Mouse (Mus musculus): ENCODE results near the gene Syf2.
"Not testable (repeated sequence)": the region's sequence is repeated elsewhere in the genome, so short reads cannot be mapped to it uniquely, and the experiment has no call there.

The Syf2 gene

DNA sequence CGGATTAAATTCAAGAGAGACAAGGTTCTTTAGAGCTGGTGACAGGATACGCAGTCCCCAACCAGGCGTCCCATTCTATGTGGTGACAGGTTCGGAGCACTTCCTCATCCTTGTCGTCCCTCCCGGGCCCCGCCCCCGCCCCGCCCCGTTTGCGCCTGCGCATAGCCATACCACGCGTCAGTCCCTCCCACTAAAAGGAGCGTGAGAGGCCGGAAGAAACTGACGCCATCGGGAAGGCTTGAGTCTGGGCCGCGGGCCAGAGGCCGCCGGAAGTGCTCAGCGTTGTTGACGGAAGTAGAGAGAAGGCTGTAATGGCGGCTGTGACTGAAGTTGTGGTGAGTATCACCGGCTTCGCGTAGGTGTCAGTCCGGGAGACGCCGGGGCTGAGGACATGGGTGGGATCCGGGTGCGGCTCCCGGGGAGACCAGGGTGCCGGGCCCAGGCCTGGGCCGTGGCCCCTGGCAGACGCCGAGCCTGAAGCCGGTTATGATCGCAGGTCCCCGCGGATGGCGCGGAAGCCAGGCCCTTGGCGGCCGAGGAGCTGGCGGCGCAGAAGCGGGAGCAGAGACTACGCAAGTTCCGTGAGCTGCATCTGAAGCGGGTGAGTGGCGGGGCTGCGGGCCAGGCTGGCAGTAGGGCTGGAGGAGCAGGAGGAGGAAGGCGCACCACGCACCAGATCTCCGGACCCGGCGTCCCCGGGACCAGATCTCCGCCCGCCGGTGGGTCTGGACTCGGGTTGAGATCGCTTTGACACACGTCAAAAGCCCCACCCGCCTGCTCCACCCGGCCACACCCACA, at the start of gene Syf2:
Syf2 (plus strand) TSS at position 215 of the 798 bp plus-strand sequence.
- peak; percentile 86 for DNase-seq (ENCODE audit: low spot score)

DNA sequence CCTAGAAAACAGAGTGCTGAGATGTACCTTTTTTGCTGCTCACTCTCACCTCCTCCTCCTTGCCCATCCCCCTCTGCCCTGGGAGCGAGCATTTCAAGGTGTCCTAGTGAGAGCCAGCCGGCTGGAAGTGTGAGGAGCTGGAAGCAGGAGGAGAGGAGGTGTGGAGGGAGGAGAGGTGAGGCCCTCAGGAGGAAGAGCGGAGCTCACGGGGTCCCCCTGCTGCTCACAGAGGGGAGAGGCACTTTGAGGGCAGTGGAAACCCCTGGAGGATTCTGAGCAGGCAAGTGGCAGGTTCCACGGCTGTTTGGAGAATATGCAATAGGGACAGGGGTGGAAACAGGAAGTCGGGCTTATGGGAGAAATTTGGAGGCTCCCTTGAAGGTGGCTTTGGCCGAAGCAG, 47.4 kb upstream of the Syf2 start:
- DNase-seq (ENCODE audit: low spot score), result no peak

DNA sequence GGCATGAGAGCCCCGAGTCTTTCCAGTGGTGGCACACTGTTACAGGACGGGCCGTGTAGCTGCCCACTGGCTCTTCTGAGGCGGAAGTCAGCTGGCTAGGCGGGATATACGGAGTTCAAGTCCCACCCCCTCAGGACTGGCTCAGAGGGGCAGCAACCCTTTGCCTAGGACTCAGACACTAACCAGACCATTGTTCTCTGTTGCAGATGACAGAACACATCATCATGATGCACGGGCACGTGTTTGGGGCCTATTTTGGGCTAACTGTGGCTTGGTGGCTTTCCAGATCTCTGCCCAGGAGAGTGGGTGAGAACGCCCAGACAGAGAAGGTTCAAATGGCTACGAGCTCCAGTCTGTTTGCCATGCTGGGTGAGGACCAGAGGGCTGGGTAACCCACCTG, 46.9 kb upstream of the Syf2 start:
- DNase-seq (ENCODE audit: low spot score), result no peak

DNA sequence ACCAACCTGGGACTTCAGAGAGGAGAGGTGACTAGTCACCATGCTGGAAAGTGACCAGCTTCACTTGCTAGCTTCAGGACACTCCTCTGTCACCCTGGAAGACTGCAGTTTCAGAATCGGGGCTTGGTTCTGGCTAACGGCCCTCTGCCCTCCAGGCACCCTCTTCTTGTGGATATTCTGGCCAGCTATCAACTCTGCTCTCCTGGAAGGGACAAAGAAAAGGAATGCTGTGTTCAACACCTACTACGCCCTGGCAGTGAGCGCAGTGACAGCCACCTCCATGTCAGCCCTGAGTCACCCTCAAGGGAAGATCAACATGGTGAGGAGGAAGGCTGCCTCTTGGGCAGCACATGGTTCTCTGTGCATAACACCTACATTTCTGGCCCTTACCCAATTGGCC, 46.3 kb upstream of the Syf2 start:
- no peak for DNase-seq (ENCODE audit: low spot score)

DNA sequence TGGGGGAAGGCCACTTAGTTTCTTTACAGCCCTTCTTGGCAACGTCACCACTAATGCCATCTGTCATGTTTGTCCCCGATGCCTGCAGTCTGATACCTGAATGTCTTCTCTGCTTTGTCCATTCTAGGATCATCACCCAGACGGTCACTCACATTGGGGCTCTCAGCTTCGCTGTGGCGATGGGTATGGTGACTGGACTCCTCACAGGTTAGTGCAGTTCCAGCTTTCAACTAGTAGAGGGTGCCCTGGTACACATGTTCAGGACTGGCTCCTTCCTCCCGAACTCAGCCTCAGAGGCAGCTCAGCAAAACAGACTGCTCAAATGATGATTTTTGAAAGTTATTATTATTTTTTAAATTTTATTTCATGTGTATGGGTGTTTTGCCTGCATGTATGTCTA, 38.6 kb upstream of the Syf2 start:
- no peak for DNase-seq (ENCODE audit: low spot score)

DNA sequence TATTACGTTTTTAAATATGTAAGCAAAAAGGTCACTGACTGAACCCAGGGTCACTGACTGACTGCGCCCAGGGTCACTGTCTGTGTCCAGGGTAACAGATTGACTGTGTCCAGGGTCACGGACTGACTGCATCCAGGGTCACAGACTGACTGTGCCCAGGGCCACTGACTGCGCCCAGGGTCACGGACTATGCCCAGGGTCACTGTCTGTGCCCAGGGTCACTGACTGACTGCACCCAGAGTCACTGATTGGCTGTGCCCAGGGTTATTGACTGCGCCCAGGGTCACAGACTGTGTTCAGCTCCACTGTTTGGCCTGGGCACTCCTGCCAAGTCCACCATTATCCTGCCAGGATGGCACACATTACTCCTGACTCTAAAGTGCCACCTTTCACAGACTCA, 33.4 kb upstream of the Syf2 start:
- no peak for DNase-seq (ENCODE audit: low spot score)

DNA sequence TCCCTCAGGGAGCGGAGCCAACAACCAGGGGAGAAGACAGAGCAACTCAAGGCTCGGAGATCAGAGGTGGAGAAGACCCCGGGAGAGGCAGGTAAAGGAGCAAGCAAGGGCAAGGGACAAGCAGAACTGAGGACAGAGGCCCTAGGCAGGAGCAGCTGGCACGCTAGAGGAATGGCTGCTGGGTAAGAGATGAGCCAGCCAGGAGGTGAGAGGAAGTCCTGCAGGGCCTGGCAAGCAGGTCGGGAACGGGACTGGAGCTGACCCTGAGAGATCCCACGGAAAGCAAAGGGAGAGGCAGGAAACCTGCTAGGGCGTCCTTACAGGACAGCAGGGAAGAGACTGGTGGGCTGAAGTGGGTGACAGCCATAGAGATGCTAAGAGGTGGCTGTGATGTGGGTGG, 29.6 kb upstream of the Syf2 start:
- DNase-seq (ENCODE audit: low spot score), result no peak

DNA sequence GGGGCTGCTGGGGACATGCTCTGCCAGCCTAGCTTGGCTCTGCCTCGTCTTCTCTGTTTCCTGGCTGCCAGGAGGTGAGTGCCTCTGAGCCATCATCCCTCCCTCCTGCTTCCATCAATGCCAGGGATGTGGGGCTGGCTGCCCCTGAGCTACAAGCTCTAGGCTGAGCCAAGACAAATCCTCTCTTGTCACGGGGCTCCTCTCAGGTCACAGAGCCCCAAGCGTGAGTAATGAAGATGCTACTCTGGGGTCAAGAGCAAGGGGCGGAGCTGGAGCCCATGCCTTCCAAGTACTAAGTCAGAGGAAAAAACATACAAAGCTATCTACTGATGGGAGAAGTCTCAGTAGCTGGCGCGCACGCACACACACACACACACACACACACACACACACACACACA, 27.7 kb upstream of the Syf2 start:
- DNase-seq (ENCODE audit: low spot score), result no peak

DNA sequence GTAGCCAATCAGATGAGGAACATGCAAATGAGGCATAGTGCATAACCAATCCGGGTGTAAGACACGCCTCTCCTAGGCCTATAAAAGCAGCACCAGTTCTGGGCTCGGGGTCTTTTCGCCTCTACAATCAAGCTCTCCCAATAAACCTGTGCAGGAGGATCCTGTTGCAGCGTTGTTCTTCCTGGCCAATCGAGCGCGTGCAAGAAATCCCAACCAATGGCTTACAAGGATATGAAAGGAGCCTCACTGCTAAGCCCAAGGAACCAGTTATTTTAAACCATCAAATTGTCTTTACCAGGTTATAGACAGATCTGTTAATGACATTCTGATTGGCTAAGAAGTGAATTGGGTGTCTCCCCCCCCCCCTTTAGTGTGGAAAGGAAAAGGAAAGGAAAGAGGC, 19.3 kb upstream of the Syf2 start:
- not testable (repeated sequence) for DNase-seq (ENCODE audit: low spot score)

DNA sequence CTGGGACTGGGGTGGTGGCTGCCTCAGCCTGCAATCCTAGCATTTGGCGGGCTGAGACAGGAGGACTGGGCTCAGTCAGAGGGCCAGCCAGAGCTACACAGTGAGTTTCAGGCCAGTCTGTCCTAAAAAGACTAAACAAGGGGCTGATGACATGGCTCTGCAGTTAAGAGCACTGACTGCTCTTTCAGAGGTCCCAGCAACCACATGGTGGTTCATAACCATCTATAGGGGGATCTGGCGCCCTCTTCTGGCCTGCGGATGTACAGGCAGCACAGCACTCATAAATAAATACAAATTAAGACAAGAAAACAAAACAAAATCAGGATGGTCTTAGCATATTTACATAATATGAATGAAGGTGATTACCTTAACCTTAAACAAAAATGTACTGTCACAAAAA, 17.3 kb upstream of the Syf2 start:
- no peak for DNase-seq (ENCODE audit: low spot score)

DNA sequence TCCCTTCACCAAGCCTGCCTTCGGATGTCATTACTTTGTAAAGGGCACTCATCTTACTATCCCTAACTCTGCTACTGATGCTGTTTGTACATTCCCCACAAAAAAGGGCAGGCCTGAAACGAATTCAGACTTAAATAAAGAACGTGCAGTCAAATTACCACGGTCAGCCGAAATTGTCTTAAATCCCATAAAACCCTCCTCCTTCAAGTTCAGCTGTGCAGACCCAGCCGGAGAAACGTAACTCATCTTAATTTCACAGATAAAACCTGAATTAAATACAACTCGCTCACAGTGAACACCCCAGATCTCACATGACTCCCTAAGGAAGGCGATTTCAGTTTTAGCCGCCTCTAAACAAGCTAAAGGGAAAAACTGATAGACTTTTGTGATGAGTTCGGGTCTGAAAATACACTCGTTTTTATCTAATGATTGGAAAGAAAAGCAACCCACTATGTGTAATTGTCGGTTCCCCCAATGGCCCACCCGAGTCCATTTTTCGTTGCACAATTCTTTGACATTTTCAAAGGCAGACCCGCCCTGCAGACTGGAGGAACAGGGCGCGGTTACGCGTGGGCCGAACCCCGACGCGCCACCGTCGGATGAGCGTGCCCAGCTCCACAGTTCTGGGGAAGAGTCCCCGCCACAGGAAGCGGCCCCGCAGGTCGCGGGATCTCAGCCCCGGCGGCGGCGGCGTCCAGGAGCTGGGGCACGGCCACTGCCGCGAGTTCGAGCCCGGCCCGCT, 16.4 kb upstream of the Syf2 start:
- no peak for DNase-seq (ENCODE audit: low spot score)

DNA sequence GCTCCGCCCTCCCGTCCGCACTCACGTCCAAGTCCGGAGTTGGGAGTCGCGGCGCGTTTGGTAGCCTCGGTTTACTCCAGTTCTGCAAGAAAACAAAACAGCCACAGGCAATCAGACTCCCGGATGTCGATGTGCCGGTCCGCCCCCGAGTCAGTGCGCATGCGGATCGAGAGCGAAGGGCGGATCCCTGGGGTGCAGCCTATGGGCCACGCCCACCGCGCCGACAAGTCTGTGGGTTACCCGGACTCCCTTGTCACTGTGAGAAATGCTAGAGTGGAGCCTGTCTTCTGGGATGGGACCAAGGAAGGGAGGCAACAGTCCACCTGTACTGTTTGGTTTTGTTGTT, 15.9 kb upstream of the Syf2 start, which contains the start of gene Tmem50a:
Tmem50a (minus strand) TSS at position 161 of the 346 bp plus-strand sequence.
- peak; percentile 86 for DNase-seq (ENCODE audit: low spot score)

DNA sequence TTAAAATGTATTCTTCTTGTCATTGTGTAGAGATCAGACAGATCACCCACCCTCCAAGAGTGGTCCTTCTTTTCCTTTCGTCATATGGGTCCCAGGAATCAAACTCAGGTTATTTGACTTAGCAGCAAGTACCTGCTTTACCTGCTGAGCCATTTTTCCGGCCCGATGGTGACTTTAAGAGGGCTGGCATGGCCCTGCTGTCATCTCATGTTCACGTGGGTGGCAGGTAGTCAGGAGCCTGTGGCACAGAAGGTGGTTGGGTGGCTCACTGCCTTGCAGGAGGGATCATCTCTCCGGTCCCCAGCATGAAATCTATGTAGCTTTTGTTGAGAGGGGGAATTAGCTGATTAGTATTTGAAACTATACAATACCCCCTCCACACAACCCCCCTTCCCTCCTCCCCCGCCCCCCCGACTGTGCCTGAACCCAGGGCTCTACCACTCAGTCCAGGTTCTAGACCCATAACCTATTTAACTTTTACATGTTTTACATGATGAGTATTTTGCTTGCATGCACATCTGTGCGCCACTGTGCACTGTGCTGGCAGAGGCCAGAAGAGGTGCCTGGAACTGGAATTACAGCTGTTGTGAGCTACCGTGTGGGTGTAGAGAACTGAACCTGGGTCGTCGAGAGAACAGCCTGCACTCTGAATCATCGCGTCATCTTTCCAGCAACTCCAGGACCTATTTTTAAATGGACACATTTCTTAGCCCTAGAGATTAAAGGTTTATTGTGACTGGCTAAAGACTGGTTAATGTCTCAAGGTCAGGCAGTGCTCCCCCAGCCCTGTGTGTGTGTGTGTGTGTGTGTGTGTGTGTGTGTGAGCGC, 15.3 kb upstream of the Syf2 start:
- DNase-seq (ENCODE audit: low spot score), result no peak

DNA sequence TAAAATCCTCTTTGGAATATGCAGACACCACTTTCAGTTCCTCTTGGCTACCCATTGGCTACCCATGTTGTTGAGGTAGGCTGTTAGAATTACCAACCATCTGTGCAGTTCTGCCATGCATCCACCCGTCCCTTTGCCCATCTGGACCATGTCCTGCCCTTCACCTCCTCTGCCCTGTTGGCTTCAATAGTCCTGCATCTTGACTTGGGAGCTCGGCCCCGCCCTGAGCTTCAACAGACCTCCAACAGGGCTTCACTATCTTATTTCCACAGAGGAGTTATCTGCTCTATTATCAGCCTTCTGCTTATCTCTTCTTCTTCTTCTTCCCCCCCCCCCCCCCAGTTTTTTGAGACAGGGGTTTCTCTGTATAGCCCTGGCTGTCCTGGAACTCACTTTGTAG, 13.5 kb upstream of the Syf2 start:
- DNase-seq (ENCODE audit: low spot score), result no peak

DNA sequence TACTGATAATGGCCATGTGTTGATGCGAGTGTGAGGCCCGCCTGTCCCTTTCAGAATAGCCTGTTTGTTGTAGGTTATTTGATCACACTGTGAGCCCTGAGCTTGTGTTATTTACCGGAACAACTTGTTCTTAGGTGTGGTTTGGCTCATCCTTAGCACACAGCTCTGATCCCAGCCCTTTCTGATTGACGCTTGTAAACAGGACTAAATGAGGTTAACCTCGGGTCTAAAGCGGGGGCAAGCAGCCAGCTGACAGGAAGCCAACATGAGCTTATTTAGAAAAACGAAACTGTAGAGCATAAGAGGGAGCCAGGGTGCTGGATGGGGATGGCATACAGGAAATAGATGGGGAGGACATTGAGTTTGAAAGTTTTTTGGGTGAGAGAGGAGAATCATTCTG, 12.3 kb upstream of the Syf2 start:
- DNase-seq (ENCODE audit: low spot score), result no peak

DNA sequence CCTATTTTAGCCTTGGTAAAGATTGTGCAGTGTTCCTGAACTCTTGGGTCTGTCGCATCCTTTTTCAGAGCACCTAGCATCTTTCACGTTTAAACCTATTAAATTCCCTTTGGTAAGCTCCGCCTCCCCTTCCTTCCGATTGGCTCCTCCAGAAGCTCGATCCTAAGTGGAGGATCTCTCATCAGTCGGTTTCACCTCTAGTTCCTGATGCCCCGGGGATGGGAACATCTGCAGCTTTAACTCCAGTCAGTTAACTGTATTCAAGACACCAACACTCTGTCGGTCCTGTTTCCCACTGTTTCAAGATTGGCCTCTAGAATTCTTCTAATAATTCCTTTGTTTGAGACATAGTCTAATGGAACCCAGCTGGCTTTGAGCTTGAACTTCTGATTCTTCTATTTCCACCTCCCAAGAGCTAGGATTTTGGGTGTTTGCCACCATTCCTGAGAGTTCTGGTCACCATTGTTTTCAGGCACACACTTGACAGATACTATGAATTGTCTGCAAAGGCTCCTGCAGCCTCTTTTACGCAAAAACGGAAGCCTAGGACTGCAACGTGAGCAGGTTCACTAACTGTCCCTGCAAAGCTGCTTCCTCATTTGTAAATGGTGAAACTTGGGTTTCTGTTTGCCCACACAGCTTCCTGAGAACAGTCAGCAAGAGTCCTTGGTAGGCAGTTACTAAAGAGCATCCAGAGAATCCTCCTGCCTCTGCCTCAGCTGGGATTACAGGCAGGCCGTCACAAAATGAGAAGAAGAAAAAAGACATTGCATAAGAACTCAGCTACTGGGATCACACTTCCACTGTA, 10.8 kb upstream of the Syf2 start:
- no peak for DNase-seq (ENCODE audit: low spot score)

DNA sequence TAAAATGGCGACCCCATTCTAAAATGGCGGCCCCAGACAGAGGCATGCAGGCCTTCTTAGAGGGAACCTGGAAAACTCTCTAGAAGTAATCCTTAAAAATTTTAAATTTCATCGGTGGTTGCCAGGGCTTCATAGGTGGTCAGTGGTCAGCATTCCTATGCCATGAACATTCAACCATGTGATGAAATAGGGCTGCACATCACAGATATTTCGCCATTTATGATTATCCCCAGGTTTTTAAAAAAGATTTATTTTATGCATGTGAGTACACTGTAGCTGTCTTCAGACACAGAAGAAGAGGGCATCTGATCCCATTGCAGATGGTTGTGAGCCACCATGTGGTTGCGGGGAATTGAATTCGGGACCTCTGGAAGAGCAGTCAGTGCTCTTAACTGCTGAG, 10.1 kb upstream of the Syf2 start:
- DNase-seq (ENCODE audit: low spot score), result no peak

DNA sequence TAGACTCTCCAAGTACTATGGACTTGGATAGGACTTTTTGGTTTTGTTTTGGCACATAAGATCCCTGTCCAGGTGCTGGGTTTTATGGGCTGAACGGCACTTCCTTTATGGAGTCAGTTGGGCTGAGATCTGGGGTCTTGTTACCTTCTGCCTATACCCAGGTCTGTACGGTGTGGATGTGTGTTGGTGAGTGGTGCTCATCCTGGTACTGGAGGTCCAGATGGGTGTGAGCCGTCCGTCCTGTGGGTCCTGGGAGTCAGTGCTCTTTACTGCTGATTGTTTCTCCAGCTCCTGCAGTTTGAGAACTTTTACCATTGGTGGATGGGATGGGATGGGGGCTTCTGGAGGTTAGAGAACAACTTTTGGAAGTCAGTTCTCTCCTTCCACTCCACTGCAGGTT, 9.0 kb upstream of the Syf2 start:
- no peak for DNase-seq (ENCODE audit: low spot score)

DNA sequence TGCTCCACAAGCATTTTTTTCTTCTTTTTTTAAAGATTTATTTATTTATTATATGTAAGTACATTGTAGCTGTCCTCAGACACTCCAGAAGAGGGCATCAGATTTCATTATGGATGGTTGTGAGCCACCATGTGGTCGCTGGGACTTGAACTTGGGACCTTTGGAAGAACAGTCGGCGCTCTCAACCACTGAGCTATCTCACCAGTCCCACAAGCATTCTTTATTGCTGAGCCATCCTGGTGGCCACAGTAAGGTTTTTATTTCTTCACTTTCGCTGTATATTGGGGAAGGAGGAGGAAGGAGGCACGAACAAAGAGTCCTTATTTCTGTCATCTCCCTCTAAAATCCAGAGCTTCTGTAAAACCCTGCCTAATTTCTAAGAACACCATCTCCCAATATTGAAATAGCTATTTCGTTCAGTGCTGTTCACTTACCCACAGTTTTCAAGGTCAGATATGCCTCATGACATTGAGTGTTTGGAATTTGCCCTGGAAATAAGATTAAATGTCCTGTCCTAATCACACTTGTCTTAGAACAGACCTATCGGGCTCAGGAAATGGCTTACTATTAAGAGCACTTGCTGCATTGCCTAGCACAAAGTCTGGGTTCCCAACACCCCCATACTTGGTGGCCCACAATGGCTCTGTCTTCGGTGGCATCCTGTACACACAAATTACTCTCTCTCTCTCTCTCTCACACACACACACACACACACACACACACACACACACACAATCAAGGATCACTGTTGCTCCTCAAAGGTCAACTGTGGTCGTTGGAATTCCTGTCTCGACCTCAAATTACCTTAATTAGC, 8.4 kb upstream of the Syf2 start:
- DNase-seq (ENCODE audit: low spot score), result no peak

DNA sequence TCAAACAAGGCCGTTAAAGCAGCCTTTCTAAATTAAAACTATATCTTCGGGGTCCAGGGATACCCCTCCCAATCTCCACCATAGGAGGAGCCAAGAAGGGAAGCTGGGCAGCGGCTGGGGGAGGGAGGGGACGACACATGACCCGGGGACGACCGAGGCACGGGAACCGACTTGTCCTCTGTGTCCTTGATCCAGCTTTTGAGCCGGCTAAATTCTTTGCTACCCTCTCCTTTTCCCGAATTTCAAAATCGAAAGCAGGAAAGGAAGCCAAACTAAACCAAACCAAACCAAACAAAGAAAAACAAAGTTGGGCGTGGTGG, 7.8 kb upstream of the Syf2 start:
- DNase-seq (ENCODE audit: low spot score), result peak; percentile 52
